Mouse (Mus musculus) forebrain, embryonic 14.5 days (tissue): Measurements from ENCODE around the gene Ccdc103. TPM values are rescaled to one million over a fixed set of nuclear protein-coding genes. Genes with fewer than 3 reads are reported as not detected.

Source experiments
- ATAC-seq: fragments of 200-750 bp; cut with Nextera tagmentation; 2 replicates; pipeline ENCODE4 v1.8.0; 2017; ENCODE audit warnings: mild to moderate bottlenecking, moderate library complexity
- DNase-seq: peaks from one replicate; pipeline ENCODE4 v3.0.0-alpha.2; 2015; ENCODE audit warnings: low spot score
- H3K27ac ChIP-seq: fragments of 300-500 bp; sonication (generic); 2 replicates; pipeline ENCODE4 v1.5.1; 2014; ENCODE audit warnings: low read depth, mild to moderate bottlenecking, control low read depth, low read length, moderate library complexity
- H3K27me3 ChIP-seq: fragments of 300-500 bp; sonication (generic); replicated peaks from 2 replicates; pipeline ENCODE4 v1.6.1; 2014; ENCODE audit warnings: low read length, control low read depth, mixed read lengths; ENCODE audit not compliant: control insufficient read depth, insufficient read depth
- H3K36me3 ChIP-seq: fragments of 300-500 bp; sonication (generic); 2 replicates; pipeline ENCODE4 v1.6.1; 2014; ENCODE audit warnings: low read length, control low read depth; ENCODE audit not compliant: control insufficient read depth, insufficient read depth
- H3K4me1 ChIP-seq: fragments of 300-500 bp; sonication (generic); 2 replicates; pipeline ENCODE4 v1.6.1; 2014; ENCODE audit warnings: antibody characterized with exemption, low read length, control low read depth; ENCODE audit not compliant: control insufficient read depth, insufficient read depth
- H3K4me2 ChIP-seq: fragments of 300-500 bp; sonication (generic); 2 replicates; pipeline ENCODE4 v1.6.1; 2014; ENCODE audit warnings: mild to moderate bottlenecking, control low read depth, low read length
- H3K4me3 ChIP-seq: fragments of 300-500 bp; sonication (generic); 2 replicates; pipeline ENCODE4 v1.5.1; 2014; ENCODE audit warnings: low read depth, low read length, control low read depth
- H3K9ac ChIP-seq: fragments of 300-500 bp; sonication (generic); 2 replicates; pipeline ENCODE4 v1.6.1; 2014; ENCODE audit warnings: mild to moderate bottlenecking, low read length, control low read depth, moderate library complexity
- H3K9me3 ChIP-seq: fragments of 300-500 bp; sonication (generic); replicated peaks from 2 replicates; pipeline ENCODE4 v1.6.1; 2016; ENCODE audit warnings: low read length, control low read depth, mixed read lengths; ENCODE audit not compliant: control insufficient read depth
- WGBS: fragments of 180-500 bp; shearing (Covaris S2); extraction: QIAGEN DNeasy Blood & Tissue Kit; methylation state at CpG from one replicate; pipeline ENCODE4 v1.1.7; 2014; 5-methylcytosine and 5-hydroxymethylcytosine counted together
- polyA plus RNA-seq: library from polyadenylated mRNA; unstranded; fragments of >200 nt; fragmentation: Nextera tagmentation; extraction: Ambion mirVana; gene quantifications from 2 replicates; pipeline ENCODE4 v1.2.1, GENCODE M21; 2014

The Ccdc103 gene
- polyA plus RNA-seq, 1 experiment from 2014 or later, result 2.8 TPM

- Histone ChIP-seq H3K4me3 (no peak within 1 kb of the TSS), H3K36me3 (no peaks in the 10 kb centered on the region), H3K4me2 (no peak within 1 kb of the TSS), H3K9me3 (no peaks in the 10 kb centered on the region), H3K4me1 (peaks cover 3% of the 10 kb centered on the region), H3K9ac (no peak within 1 kb of the TSS), H3K27me3 (no peaks in the 10 kb centered on the region), H3K27ac (no peak within 1 kb of the TSS)
- 60% methylated on average over 10 of the region's 10 CpGs for WGBS
- no peak for ATAC-seq
- no peak for DNase-seq
Measured at GRCm38 (mm10) chr11:102884616-102885219, 3.7 kb downstream of the Ccdc103 start, which contains the start of gene Fam187a. Gene Fam187a, plus strand, starts transcription at chr11:102885169.

- Histone ChIP-seq H3K4me1 (no peaks in the 10 kb centered on the region), H3K27me3 (peaks cover under 1% of the 10 kb centered on the region; the same call in 1 of the 2 replicates), H3K9ac (no peak overlapping the region), H3K4me2 (no peak overlapping the region), H3K4me3 (no peak overlapping the region), H3K9me3 (no peaks in the 10 kb centered on the region), H3K27ac (no peak overlapping the region), H3K36me3 (no peaks in the 10 kb centered on the region)
- 83% methylated on average over 5 of the region's 5 CpGs for WGBS
- ATAC-seq, result no peak
- no peak for DNase-seq
Measured at GRCm38 (mm10) chr11:102887433-102887832, 6.4 kb downstream of the Ccdc103 start.

- H3K36me3 ChIP-seq, result no peaks in the 10 kb centered on the region
- no peak for ATAC-seq
- no peak overlapping the region for H3K4me2 ChIP-seq
- peaks cover 6% of the 10 kb centered on the region for H3K27me3 ChIP-seq
- H3K9ac ChIP-seq, result no peak overlapping the region
- H3K4me1 ChIP-seq, result peaks cover 3% of the 10 kb centered on the region; the same call in 1 of the 2 replicates
- H3K27ac ChIP-seq, result no peak overlapping the region
- 69% methylated on average over 3 of the region's 3 CpGs for WGBS
- H3K4me3 ChIP-seq, result no peak overlapping the region
- DNase-seq, result peak; percentile 26
- no peaks in the 10 kb centered on the region for H3K9me3 ChIP-seq
Measured at GRCm38 (mm10) chr11:102888135-102888534, 7.1 kb downstream of the Ccdc103 start.

GRCm38 (mm10) chr11:102890096-102890495 is 9.1 kb downstream of the Ccdc103 start:
- DNase-seq, result no peak

GRCm38 (mm10) chr11:102893015-102893651 is 12.1 kb downstream of the Ccdc103 start:
- Histone ChIP-seq H3K9ac (peak overlapping the region; percentile 40), H3K9me3 (no peaks in the 10 kb centered on the region), H3K27ac (no peak overlapping the region), H3K4me3 (peak overlapping the region; percentile 13; the same call in 1 of the 2 replicates), H3K36me3 (no peaks in the 10 kb centered on the region), H3K4me1 (peaks cover 6% of the 10 kb centered on the region; the same call in 1 of the 2 replicates), H3K4me2 (peak overlapping the region; percentile 42), H3K27me3 (peaks cover 19% of the 10 kb centered on the region)
- DNase-seq (peak; percentile 64), ATAC-seq (peak; percentile 44; the same call in 1 of the 2 replicates)
- 5% methylated on average over 43 of the region's 43 CpGs for WGBS

More at GRCm38 (mm10) chr11:102890096-102890495, 9.1 kb downstream of the Ccdc103 start:
- Histone ChIP-seq H3K9me3 (no peaks in the 10 kb centered on the region), H3K27ac (no peak overlapping the region), H3K36me3 (no peaks in the 10 kb centered on the region), H3K4me2 (no peak overlapping the region), H3K4me1 (peaks cover 6% of the 10 kb centered on the region; the same call in 1 of the 2 replicates), H3K27me3 (peaks cover 19% of the 10 kb centered on the region), H3K4me3 (no peak overlapping the region), H3K9ac (no peak overlapping the region)
- no peak for ATAC-seq
- WGBS, result 68% methylated on average over 5 of the region's 5 CpGs

- no peak overlapping the region for H3K27ac ChIP-seq
- 89% methylated on average over 4 of the region's 4 CpGs for WGBS
- H3K4me3 ChIP-seq, result no peak overlapping the region
- ATAC-seq, result no peak
- H3K9me3 ChIP-seq, result no peaks in the 10 kb centered on the region
- DNase-seq, result no peak
- H3K9ac ChIP-seq, result no peak overlapping the region
- H3K4me2 ChIP-seq, result no peak overlapping the region
- H3K4me1 ChIP-seq, result peaks cover 6% of the 10 kb centered on the region; the same call in 1 of the 2 replicates
- H3K36me3 ChIP-seq, result no peaks in the 10 kb centered on the region
- peaks cover 19% of the 10 kb centered on the region for H3K27me3 ChIP-seq
Measured at GRCm38 (mm10) chr11:102894716-102895115, 13.7 kb downstream of the Ccdc103 start.

GRCm38 (mm10) chr11:102895779-102896178 is 14.8 kb downstream of the Ccdc103 start:
- ATAC-seq (no peak), DNase-seq (no peak)
- Histone ChIP-seq H3K9ac (no peak overlapping the region), H3K4me3 (no peak overlapping the region), H3K4me1 (peaks cover 6% of the 10 kb centered on the region; the same call in 1 of the 2 replicates), H3K4me2 (no peak overlapping the region), H3K27me3 (peaks cover 19% of the 10 kb centered on the region), H3K9me3 (no peaks in the 10 kb centered on the region), H3K27ac (no peak overlapping the region), H3K36me3 (no peaks in the 10 kb centered on the region)
- WGBS, result 82% methylated on average over 9 of the region's 9 CpGs

GRCm38 (mm10) chr11:102896641-102897040 is 15.6 kb downstream of the Ccdc103 start:
- Histone ChIP-seq H3K27ac (no peak overlapping the region), H3K9ac (no peak overlapping the region), H3K4me2 (no peak overlapping the region), H3K4me3 (no peak overlapping the region), H3K27me3 (peaks cover 19% of the 10 kb centered on the region), H3K9me3 (no peaks in the 10 kb centered on the region), H3K4me1 (peaks cover 6% of the 10 kb centered on the region; the same call in 1 of the 2 replicates), H3K36me3 (no peaks in the 10 kb centered on the region)
- 80% methylated on average over 20 of the region's 20 CpGs for WGBS
- DNase-seq (no peak), ATAC-seq (no peak)

GRCm38 (mm10) chr11:102898408-102898807 is 17.4 kb downstream of the Ccdc103 start:
- Histone ChIP-seq H3K27ac (no peak overlapping the region), H3K4me2 (no peak overlapping the region), H3K9me3 (no peaks in the 10 kb centered on the region), H3K4me1 (peaks cover 1% of the 10 kb centered on the region; the same call in 1 of the 2 replicates), H3K36me3 (no peaks in the 10 kb centered on the region), H3K4me3 (no peak overlapping the region), H3K9ac (no peak overlapping the region), H3K27me3 (peaks cover 10% of the 10 kb centered on the region)
- DNase-seq, result peak; percentile 56
- ATAC-seq, result peak; percentile 46; the same call in 1 of the 2 replicates
- WGBS, result 54% methylated on average over 9 of the region's 9 CpGs
